Mouse (Mus musculus) left cerebral cortex, postnatal 10 days (tissue): Measurements from ENCODE around the gene Atp1b3. TPM values are rescaled to one million over a fixed set of nuclear protein-coding genes. Genes with fewer than 3 reads are reported as not detected.
"Not testable (repeated sequence)": the region's sequence is repeated elsewhere in the genome, so short reads cannot be mapped to it uniquely, and the experiment has no call there.

Experiments used
- DNase-seq, 2 experiments: peaks; one replicate each; pipeline ENCODE4 v3.0.0; 2021 to 2022; ENCODE audit warnings: low spot score in 2 of 2, mixed read lengths in 1 of 2; ENCODE audit errors: extremely low spot score in 1 of 2
- intact Hi-C: fragments of 180-260 bp; cut with DNase I; formaldehyde crosslinking; loops from one replicate; pipeline ENCODE4 v1.15.1; 2025
- total RNA-seq, 2 experiments: library from RNA; stranded (reverse); gene quantifications; 2 replicates each; pipeline ENCODE4 v1.2.3; 2021

The Atp1b3 gene
- total RNA-seq, 2 experiments from 2014 or later: 90.9 to 96.4 TPM

- intact Hi-C loops: no loop called here
- no peak for DNase-seq
Measured at GRCm38 (mm10) chr9:96371075-96371474, 6.8 kb upstream of the Atp1b3 start.

GRCm38 (mm10) chr9:96369654-96370384 is 5.6 kb upstream of the Atp1b3 start:
- intact Hi-C loops: no loop called here
- DNase-seq: no peak

GRCm38 (mm10) chr9:96365271-96365872 is 1.1 kb upstream of the Atp1b3 start:
- no peak for DNase-seq
- intact Hi-C loops: no loop called here

- intact Hi-C loops: loop anchor here (5.0 kb wide), 1 partner anchor 114 kb away; the partner anchor contains the start of gene Rnf7
- peak; percentile 26 to 84 for DNase-seq
Measured at GRCm38 (mm10) chr9:96363581-96364140, 581 bp downstream of the Atp1b3 start.

GRCm38 (mm10) chr9:96360056-96360455 is 4.2 kb downstream of the Atp1b3 start:
- intact Hi-C loops: loop anchor here (5.0 kb wide), 1 partner anchor 117 kb away; the partner anchor contains the start of gene Rnf7
- DNase-seq: no peak

- intact Hi-C loops: loop anchor here (5.0 kb wide), 2 partner anchors 84 to 139 kb away; no protein-coding TSS in a partner anchor
- peak in 1 of 2 experiments; percentile 30 for DNase-seq
Measured at GRCm38 (mm10) chr9:96353799-96354198, 10.4 kb downstream of the Atp1b3 start.

- no peak for DNase-seq
- intact Hi-C loops: loop anchor here (5.0 kb wide), 2 partner anchors 84 to 139 kb away; no protein-coding TSS in a partner anchor
Measured at GRCm38 (mm10) chr9:96353121-96353769, 11.0 kb downstream of the Atp1b3 start.

- intact Hi-C loops: loop anchor here (5.0 kb wide), 2 partner anchors 86 to 141 kb away; no protein-coding TSS in a partner anchor
Measured at GRCm38 (mm10) chr9:96351771-96352170, 12.5 kb downstream of the Atp1b3 start.

GRCm38 (mm10) chr9:96350476-96350875 is 13.8 kb downstream of the Atp1b3 start:
- intact Hi-C loops: loop anchor here (5.0 kb wide), 2 partner anchors 87 to 142 kb away; no protein-coding TSS in a partner anchor
- DNase-seq: no peak

More at GRCm38 (mm10) chr9:96351771-96352170, 12.5 kb downstream of the Atp1b3 start:
- DNase-seq: not testable (repeated sequence)

GRCm38 (mm10) chr9:96350010-96350409 is 14.2 kb downstream of the Atp1b3 start:
- intact Hi-C loops: loop anchor here (5.0 kb wide), 2 partner anchors 87 to 142 kb away; no protein-coding TSS in a partner anchor
- DNase-seq: peak; percentile 60 to 67

- DNase-seq: no peak
- intact Hi-C loops: no loop called here
Measured at GRCm38 (mm10) chr9:96348885-96349284, 15.4 kb downstream of the Atp1b3 start.

GRCm38 (mm10) chr9:96345750-96346149 is 18.5 kb downstream of the Atp1b3 start:
- intact Hi-C loops: no loop called here
- DNase-seq: no peak

GRCm38 (mm10) chr9:96331146-96331545 is 33.1 kb downstream of the Atp1b3 start:
- DNase-seq: no peak
- intact Hi-C loops: no loop called here

- intact Hi-C loops: no loop called here
- no peak for DNase-seq
Measured at GRCm38 (mm10) chr9:96328226-96328625, 36.0 kb downstream of the Atp1b3 start.

- DNase-seq: peak in 1 of 2 experiments; percentile 36
- intact Hi-C loops: no loop called here
Measured at GRCm38 (mm10) chr9:96326496-96326923, 37.7 kb downstream of the Atp1b3 start.

GRCm38 (mm10) chr9:96324502-96324901 is 39.7 kb downstream of the Atp1b3 start:
- intact Hi-C loops: no loop called here
- DNase-seq: no peak

- no peak for DNase-seq
- intact Hi-C loops: no loop called here
Measured at GRCm38 (mm10) chr9:96322411-96323152, 41.7 kb downstream of the Atp1b3 start.

GRCm38 (mm10) chr9:96320551-96320980 is 43.7 kb downstream of the Atp1b3 start:
- peak; percentile 51 to 56 for DNase-seq

More at GRCm38 (mm10) chr9:96320551-96320980, 43.7 kb downstream of the Atp1b3 start:
- intact Hi-C loops: no loop called here
